In the genomic region with DNA sequence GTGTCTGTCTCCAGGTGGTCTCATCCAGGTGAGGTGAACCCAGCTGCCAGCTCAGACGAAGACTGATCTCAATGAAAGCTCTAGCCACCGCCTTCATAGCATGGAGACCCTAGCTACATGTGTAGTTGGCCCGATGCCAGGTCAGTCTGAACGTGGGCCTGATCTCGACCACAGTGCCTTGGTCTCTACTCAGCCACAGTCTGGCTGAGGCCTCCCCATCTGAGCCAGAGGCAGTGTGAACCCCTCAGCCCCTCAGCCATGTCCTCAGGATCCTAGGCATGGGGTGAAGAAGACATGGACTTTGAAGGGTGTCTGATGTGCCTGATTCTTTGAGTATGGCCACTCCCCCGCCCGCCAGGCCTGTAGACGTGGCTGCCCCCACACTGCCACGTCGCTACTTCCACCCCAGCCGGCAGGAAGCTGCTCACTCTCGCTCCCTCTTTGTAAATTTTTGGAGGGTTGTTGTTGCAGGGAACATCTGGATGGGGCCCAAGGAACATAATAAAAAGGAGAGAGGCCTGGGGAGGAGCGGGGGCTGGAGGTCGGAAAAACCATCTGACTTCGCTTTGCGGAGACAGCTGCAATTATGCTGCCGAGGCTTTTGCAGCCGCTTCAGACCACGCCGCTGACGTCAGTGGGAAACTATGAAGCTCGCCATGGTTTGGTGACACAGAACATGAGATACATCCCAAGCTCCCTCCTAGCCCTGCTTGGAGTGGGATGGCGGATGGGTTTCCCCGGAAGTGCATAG, we compare ENCODE assay signal across 8 mouse cellular contexts.
A peak's percentile ranks its signal among the peaks of the same experiment; 100 is the strongest.
DNase-seq lines count a peak whose midpoint lies in the region; TF ChIP-seq lines count a peak whose summit lies in the region.

No protein-coding gene starts in this region.

- H3K4me1 ChIP-seq in embryonic fibroblast, embryonic 13.5 days (ENCODE audit: control insufficient read depth, insufficient read depth, low read length): peaks cover 16% of the 10 kb centered on the region

- peak; percentile 60 for TF ChIP-seq POLR2A in embryonic fibroblast, embryonic 13.5 days (IDR thresholded peaks at IDR 0.05; ENCODE audit: low read depth, low read length)

- H3K27ac ChIP-seq in embryonic fibroblast, embryonic 13.5 days (ENCODE audit: insufficient read depth, low read length): peak overlapping the region; percentile 98

- no peak for TF ChIP-seq CTCF in embryonic fibroblast, embryonic 13.5 days (IDR thresholded peaks at IDR 0.05; ENCODE audit: borderline replicate concordance, insufficient read depth, low read length)

- DNase-seq in adrenal gland, postnatal 14 days: peak; percentile 49
- no peak for DNase-seq in adrenal gland, adult 8-10 months
- peak; percentile 85 for DNase-seq in heart, postnatal 4 days
- DNase-seq in lung, postnatal 10 days: peak; percentile 92
- DNase-seq in frontal cortex, postnatal 36 days (ENCODE audit: low spot score in 2 of 2): no peak
- no peak for DNase-seq in spleen, postnatal 14 days (ENCODE audit: low spot score in 2 of 2)
- no peak for DNase-seq in layer of hippocampus, adult 18-20 months (ENCODE audit: low spot score in 2 of 2)

- H3K4me3 ChIP-seq in embryonic fibroblast, embryonic 13.5 days (ENCODE audit: insufficient read depth, low read length): no peak overlapping the region

Comparison
In these comparisons a context has a peak if more than half of its experiments do, and no peak if none do; other contexts are left out.
1. DNase-seq: peak in adrenal gland, postnatal 14 days (single experiment), heart, postnatal 4 days (single experiment) and lung, postnatal 10 days (single experiment); none in adrenal gland, adult 8-10 months (single experiment), frontal cortex, postnatal 36 days (0 of 2), spleen, postnatal 14 days (0 of 2) and layer of hippocampus, adult 18-20 months (0 of 2).